Mouse (Mus musculus) lung, postnatal 0 days (tissue): ENCODE measurements around the gene Scml4.

Experiments
- CTCF ChIP-seq: IDR thresholded peaks from 2 replicates; pipeline ENCODE4 v1.5.1; 2016; ENCODE audit warnings: antibody characterized with exemption, mild to moderate bottlenecking
- EP300 ChIP-seq: IDR thresholded peaks from 2 replicates; pipeline ENCODE4 v1.6.1; 2016; ENCODE audit warnings: antibody characterized with exemption, mild to moderate bottlenecking, control low read depth

DNA sequence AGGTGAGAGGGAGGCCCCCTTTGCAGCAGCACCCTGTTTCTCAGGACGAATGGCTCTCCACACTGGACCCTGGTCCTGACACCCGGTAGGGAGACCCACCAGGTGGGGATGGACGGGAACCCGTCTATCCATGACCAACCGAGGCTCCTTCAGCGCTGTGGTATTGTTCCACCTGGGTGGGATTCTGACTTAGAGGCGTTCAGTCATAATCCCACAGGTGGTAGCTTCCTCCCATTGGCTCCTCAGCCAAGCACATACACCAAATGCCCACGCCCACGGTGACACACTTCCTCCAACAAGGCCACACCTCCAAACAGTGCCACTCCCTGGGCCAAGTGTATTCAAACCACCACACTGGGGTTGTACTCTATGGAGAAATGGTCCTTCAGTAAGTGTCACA is 3.6 kb upstream of the Scml4 start:
- TF ChIP-seq CTCF (no peak), EP300 (no peak)
